Mouse (Mus musculus) forebrain, embryonic 12.5 days (tissue): ENCODE results near the gene Sdk2. TPM values are rescaled to one million over a fixed set of nuclear protein-coding genes. Genes with fewer than 3 reads are reported as not detected.

ENCODE experiments used
- ATAC-seq: fragments of 200-750 bp; cut with Nextera tagmentation; 2 replicates; pipeline ENCODE4 v1.8.0; 2017; ENCODE audit warnings: moderate TSS enrichment; ENCODE audit not compliant: low FRiP score
- H3K27ac ChIP-seq: fragments of 300-500 bp; sonication (generic); 2 replicates; pipeline ENCODE4 v1.5.1; 2016; ENCODE audit warnings: mild to moderate bottlenecking
- H3K27me3 ChIP-seq: fragments of 300-500 bp; sonication (generic); 2 replicates; pipeline ENCODE4 v1.6.1; 2016; ENCODE audit warnings: mild to moderate bottlenecking
- H3K36me3 ChIP-seq: fragments of 300-500 bp; sonication (generic); replicated peaks from 2 replicates; pipeline ENCODE4 v1.6.1; 2016; ENCODE audit warnings: mild to moderate bottlenecking
- H3K4me1 ChIP-seq: fragments of 300-500 bp; sonication (generic); 2 replicates; pipeline ENCODE4 v1.6.1; 2016
- H3K4me2 ChIP-seq: fragments of 300-500 bp; sonication (generic); 2 replicates; pipeline ENCODE4 v1.6.1; 2016; ENCODE audit warnings: mild to moderate bottlenecking, moderate library complexity
- H3K4me3 ChIP-seq: fragments of 300-500 bp; sonication (generic); replicated peaks from 2 replicates; pipeline ENCODE4 v1.5.1; 2016; ENCODE audit warnings: mild to moderate bottlenecking
- H3K9ac ChIP-seq: fragments of 300-500 bp; sonication (generic); 2 replicates; pipeline ENCODE4 v1.6.1; 2016; ENCODE audit warnings: mild to moderate bottlenecking
- H3K9me3 ChIP-seq: fragments of 300-500 bp; sonication (generic); 2 replicates; pipeline ENCODE4 v1.6.1; 2016
- WGBS: fragments of 180-500 bp; shearing (Covaris S2); methylation state at CpG from one replicate; pipeline ENCODE4 v1.1.7; 2016; 5-methylcytosine and 5-hydroxymethylcytosine counted together
- polyA plus RNA-seq: library from polyadenylated mRNA; unstranded; fragments of >200 nt; fragmentation: Nextera tagmentation; extraction: Ambion mirVana; gene quantifications from 2 replicates; pipeline ENCODE4 v1.2.1, GENCODE M21; 2016

Sdk2 gene
- polyA plus RNA-seq, 1 experiment from 2014 or later: 3.0 TPM

- 92% methylated on average over 6 of the region's 6 CpGs for WGBS
- no peak overlapping the region for H3K27ac ChIP-seq
- H3K27me3 ChIP-seq: no peaks in the 10 kb centered on the region
- no peaks in the 10 kb centered on the region for H3K36me3 ChIP-seq
- no peaks in the 10 kb centered on the region for H3K9me3 ChIP-seq
- no peak for ATAC-seq
- H3K4me2 ChIP-seq: no peak overlapping the region
- peaks cover 24% of the 10 kb centered on the region for H3K4me1 ChIP-seq
- H3K9ac ChIP-seq: no peak overlapping the region
- no peak overlapping the region for H3K4me3 ChIP-seq
Measured at GRCm38 (mm10) chr11:113764132-113764849, 302.6 kb downstream of the Sdk2 start.

- Histone ChIP-seq H3K27me3 (no peaks in the 10 kb centered on the region), H3K27ac (no peak overlapping the region), H3K4me1 (peaks cover 24% of the 10 kb centered on the region), H3K4me3 (no peak overlapping the region), H3K36me3 (no peaks in the 10 kb centered on the region), H3K9me3 (no peaks in the 10 kb centered on the region), H3K4me2 (no peak overlapping the region), H3K9ac (no peak overlapping the region)
- no peak for ATAC-seq
- WGBS: 16% methylated on average over 5 of the region's 5 CpGs
Measured at GRCm38 (mm10) chr11:113763449-113763848, 303.4 kb downstream of the Sdk2 start.

DNA sequence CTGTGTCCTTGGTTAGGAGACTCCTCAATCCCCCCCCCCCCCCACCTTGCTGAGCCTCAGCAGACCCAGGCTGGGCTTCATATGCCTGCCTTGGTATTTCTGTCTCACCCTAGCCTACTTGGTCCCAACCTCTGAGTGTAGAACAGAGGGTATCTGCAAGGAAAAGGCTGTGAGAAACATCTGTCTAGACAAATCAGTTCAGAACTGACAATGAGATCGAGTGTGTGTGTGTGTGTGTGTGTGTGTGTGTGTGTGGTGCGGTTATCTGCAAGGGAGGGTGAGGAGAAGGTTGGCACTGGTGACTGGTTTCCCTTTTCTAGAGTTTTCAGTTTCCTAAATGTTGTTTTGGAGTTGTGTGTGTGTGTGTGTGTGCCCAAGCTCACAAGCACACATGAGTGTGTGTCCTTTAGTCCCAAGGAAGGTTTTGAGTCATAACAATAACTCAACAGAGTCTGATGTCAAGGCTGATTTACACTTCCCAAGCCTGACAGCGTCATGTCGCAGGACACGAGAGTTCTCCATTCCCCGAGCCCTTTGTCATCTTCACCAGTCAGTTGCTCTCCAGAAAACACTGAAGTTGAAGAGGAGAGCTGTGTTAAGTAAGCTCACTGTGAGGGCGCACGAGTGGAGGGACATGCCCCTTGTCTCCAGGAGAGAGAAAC is 304.6 kb downstream of the Sdk2 start:
- H3K36me3 ChIP-seq: no peaks in the 10 kb centered on the region
- no peaks in the 10 kb centered on the region for H3K9me3 ChIP-seq
- no peak overlapping the region for H3K27ac ChIP-seq
- ATAC-seq: no peak
- WGBS: 88% methylated on average over 8 of the region's 8 CpGs
- H3K9ac ChIP-seq: no peak overlapping the region
- H3K4me2 ChIP-seq: no peak overlapping the region
- no peaks in the 10 kb centered on the region for H3K27me3 ChIP-seq
- no peak overlapping the region for H3K4me3 ChIP-seq
- H3K4me1 ChIP-seq: peaks cover 21% of the 10 kb centered on the region

GRCm38 (mm10) chr11:113761646-113762045 is 305.2 kb downstream of the Sdk2 start:
- Histone ChIP-seq H3K4me2 (no peak overlapping the region), H3K9me3 (no peaks in the 10 kb centered on the region), H3K36me3 (no peaks in the 10 kb centered on the region), H3K4me3 (no peak overlapping the region), H3K9ac (no peak overlapping the region), H3K27ac (no peak overlapping the region), H3K4me1 (peaks cover 16% of the 10 kb centered on the region), H3K27me3 (no peaks in the 10 kb centered on the region)
- no peak for ATAC-seq
- 96% methylated on average over 7 of the region's 7 CpGs for WGBS

DNA sequence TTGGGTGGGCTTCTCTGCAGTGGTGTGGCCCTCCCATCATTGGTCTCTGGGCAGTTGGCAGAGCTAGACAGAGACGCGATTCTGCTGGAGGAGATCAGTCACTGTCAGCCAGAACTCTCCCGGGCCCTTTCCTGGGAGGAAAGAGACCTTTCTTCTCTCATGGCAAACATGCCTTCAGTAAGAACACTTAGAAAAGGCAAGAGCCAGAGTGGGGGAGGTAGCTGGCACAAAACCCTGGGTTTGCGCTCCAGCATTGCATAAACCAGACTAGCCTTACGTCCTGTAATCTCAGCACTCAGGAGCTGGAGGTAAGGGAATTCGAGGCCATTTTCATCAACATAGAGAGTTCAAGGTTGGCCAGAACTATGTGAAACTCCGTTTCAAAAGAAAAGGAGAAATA is 306.4 kb downstream of the Sdk2 start:
- Histone ChIP-seq H3K27me3 (no peaks in the 10 kb centered on the region), H3K36me3 (no peaks in the 10 kb centered on the region), H3K4me2 (no peak overlapping the region), H3K9me3 (no peaks in the 10 kb centered on the region), H3K4me3 (no peak overlapping the region), H3K9ac (no peak overlapping the region), H3K4me1 (peaks cover 9% of the 10 kb centered on the region), H3K27ac (no peak overlapping the region)
- 88% methylated on average over 7 of the region's 7 CpGs for WGBS
- no peak for ATAC-seq

GRCm38 (mm10) chr11:113758851-113759250 is 308.0 kb downstream of the Sdk2 start:
- H3K4me1 ChIP-seq: peaks cover 11% of the 10 kb centered on the region
- ATAC-seq: no peak
- no peak overlapping the region for H3K4me2 ChIP-seq
- H3K36me3 ChIP-seq: no peaks in the 10 kb centered on the region
- no peak overlapping the region for H3K27ac ChIP-seq
- no peaks in the 10 kb centered on the region for H3K9me3 ChIP-seq
- H3K9ac ChIP-seq: no peak overlapping the region
- H3K27me3 ChIP-seq: no peaks in the 10 kb centered on the region
- no peak overlapping the region for H3K4me3 ChIP-seq
- WGBS: 95% methylated on average over 5 of the region's 5 CpGs

- H3K9me3 ChIP-seq: no peaks in the 10 kb centered on the region
- no peak overlapping the region for H3K9ac ChIP-seq
- no peak for ATAC-seq
- WGBS: 93% methylated on average over 12 of the region's 12 CpGs
- H3K27ac ChIP-seq: no peak overlapping the region
- H3K36me3 ChIP-seq: no peaks in the 10 kb centered on the region
- H3K4me1 ChIP-seq: peaks cover 12% of the 10 kb centered on the region
- no peak overlapping the region for H3K4me3 ChIP-seq
- no peaks in the 10 kb centered on the region for H3K27me3 ChIP-seq
- no peak overlapping the region for H3K4me2 ChIP-seq
Measured at GRCm38 (mm10) chr11:113756578-113756977, 310.3 kb downstream of the Sdk2 start.

- Histone ChIP-seq H3K4me1 (peaks cover 12% of the 10 kb centered on the region), H3K4me3 (no peak overlapping the region), H3K27ac (no peak overlapping the region), H3K36me3 (no peaks in the 10 kb centered on the region), H3K9me3 (no peaks in the 10 kb centered on the region), H3K27me3 (no peaks in the 10 kb centered on the region), H3K9ac (no peak overlapping the region), H3K4me2 (no peak overlapping the region)
- WGBS: 94% methylated on average over 14 of the region's 14 CpGs
- no peak for ATAC-seq
Measured at GRCm38 (mm10) chr11:113755878-113756277, 311.0 kb downstream of the Sdk2 start.

DNA sequence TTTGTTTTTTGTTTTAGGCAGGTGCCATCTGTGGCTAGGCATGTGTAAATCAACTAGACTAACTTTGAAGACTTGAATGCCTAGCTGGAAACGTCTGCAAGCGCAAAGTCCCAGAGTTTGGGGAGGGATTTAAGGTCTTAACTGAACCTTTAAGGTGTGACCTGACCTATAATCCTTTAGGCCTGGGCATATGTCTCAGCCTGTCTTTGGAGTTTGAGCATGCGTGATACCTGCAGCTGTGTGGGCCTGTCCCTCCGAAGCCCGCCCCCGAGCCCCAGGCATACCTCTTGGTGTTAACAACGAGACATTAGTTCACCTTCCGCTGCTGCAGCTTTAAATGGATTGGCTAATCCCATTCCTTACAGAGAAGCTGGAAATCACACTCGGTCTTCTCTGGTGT is 312.0 kb downstream of the Sdk2 start:
- no peak for ATAC-seq
- 32% methylated on average over 9 of the region's 9 CpGs for WGBS
- Histone ChIP-seq H3K4me2 (no peak overlapping the region), H3K27me3 (no peaks in the 10 kb centered on the region), H3K9ac (no peak overlapping the region), H3K27ac (no peak overlapping the region), H3K4me3 (no peak overlapping the region), H3K4me1 (peaks cover 17% of the 10 kb centered on the region), H3K9me3 (no peaks in the 10 kb centered on the region), H3K36me3 (no peaks in the 10 kb centered on the region)

DNA sequence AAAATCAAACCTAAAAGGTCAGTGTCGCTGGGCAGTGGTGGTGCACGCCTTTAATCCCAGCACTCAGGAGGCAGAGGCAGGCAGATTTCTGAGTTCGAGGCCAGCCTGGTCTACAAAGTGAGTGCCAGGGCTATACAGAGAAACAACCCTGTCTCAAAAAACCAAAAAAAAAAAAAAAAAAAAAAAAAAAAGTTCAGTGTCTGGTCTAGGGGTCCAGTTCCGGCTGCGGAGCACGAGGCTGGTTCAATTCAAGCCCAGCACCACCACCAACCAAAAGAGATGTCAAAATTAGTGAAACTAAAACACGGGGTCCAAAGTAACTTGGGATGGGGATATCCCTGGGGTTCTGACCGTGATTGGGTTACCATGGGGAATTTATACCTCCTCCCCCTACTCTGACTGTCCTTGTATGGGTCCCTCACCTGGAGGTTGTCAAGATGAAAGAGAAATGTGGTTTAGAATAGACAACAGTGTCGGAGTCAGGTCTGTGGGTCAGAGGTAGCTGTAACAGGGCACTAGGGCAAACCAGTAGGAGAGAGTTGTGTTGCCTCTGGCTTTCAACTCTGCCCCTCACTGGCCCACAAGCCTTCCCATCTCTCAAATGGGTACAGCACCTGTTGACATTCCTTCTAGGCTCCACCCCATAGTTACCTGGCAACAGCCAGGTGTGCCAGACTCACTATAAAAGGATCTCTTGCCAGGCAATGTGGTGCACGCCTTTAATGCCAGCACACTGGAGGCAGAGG is 314.0 kb downstream of the Sdk2 start:
- no peak overlapping the region for H3K27ac ChIP-seq
- H3K9me3 ChIP-seq: no peaks in the 10 kb centered on the region
- peaks cover 8% of the 10 kb centered on the region for H3K36me3 ChIP-seq
- peaks cover 36% of the 10 kb centered on the region for H3K4me1 ChIP-seq
- ATAC-seq: no peak
- H3K27me3 ChIP-seq: no peaks in the 10 kb centered on the region
- H3K4me3 ChIP-seq: no peak overlapping the region
- WGBS: 93% methylated on average over 10 of the region's 10 CpGs
- H3K9ac ChIP-seq: no peak overlapping the region
- peak overlapping the region; percentile 88 for H3K4me2 ChIP-seq

- ATAC-seq: no peak
- WGBS: 25% methylated on average over 15 of the region's 15 CpGs
Measured at GRCm38 (mm10) chr11:113752158-113752661, 314.6 kb downstream of the Sdk2 start.

GRCm38 (mm10) chr11:113751484-113752084 is 315.3 kb downstream of the Sdk2 start, which contains the start of gene Cdc42ep4:
Gene Cdc42ep4, minus strand, starts transcription at chr11:113751881.
- peak within 1 kb of the TSS; percentile 88 for H3K4me2 ChIP-seq
- peaks cover 13% of the 10 kb centered on the region for H3K36me3 ChIP-seq
- no peaks in the 10 kb centered on the region for H3K9me3 ChIP-seq
- peak within 1 kb of the TSS; percentile 96 for H3K27ac ChIP-seq
- 0% methylated on average over 44 of the region's 44 CpGs for WGBS
- peak within 1 kb of the TSS; percentile 78 for H3K4me3 ChIP-seq
- ATAC-seq: peak; percentile 85
- H3K9ac ChIP-seq: peak within 1 kb of the TSS; percentile 90
- peaks cover 47% of the 10 kb centered on the region for H3K4me1 ChIP-seq
- no peaks in the 10 kb centered on the region for H3K27me3 ChIP-seq

More at GRCm38 (mm10) chr11:113752158-113752661, 314.6 kb downstream of the Sdk2 start:
- H3K27me3 ChIP-seq: no peaks in the 10 kb centered on the region
- H3K36me3 ChIP-seq: peaks cover 12% of the 10 kb centered on the region
- H3K9ac ChIP-seq: peak overlapping the region; percentile 56
- H3K4me1 ChIP-seq: peaks cover 43% of the 10 kb centered on the region
- H3K9me3 ChIP-seq: no peaks in the 10 kb centered on the region
- peak overlapping the region; percentile 78 for H3K4me3 ChIP-seq
- H3K27ac ChIP-seq: peak overlapping the region; percentile 96
- peak overlapping the region; percentile 88 for H3K4me2 ChIP-seq
